Mouse (Mus musculus): Measurements from ENCODE around the gene Dnah10. TPM values are rescaled to one million over a fixed set of nuclear protein-coding genes. Genes with fewer than 3 reads are reported as not detected.

Gene Dnah10
- polyA plus RNA-seq, 1 experiment from 2014 or later: 0.12 TPM

- ATAC-seq (replicated peaks; ENCODE audit: low FRiP score): no peak
- Histone ChIP-seq H3K9ac (ENCODE audit: low read length) (no peak overlapping the region), H3K36me3 (ENCODE audit: control insufficient read depth, insufficient read depth, low read length) (no peaks in the 10 kb centered on the region), H3K4me3 (ENCODE audit: low read depth, low read length) (no peak overlapping the region), H3K27me3 (ENCODE audit: control insufficient read depth, insufficient read depth, low read length) (no peaks in the 10 kb centered on the region), H3K9me3 (ENCODE audit: control insufficient read depth, low read length) (no peaks in the 10 kb centered on the region), H3K27ac (ENCODE audit: low read depth, low read length) (no peak overlapping the region), H3K4me1 (replicated peaks; ENCODE audit: control insufficient read depth, insufficient read depth, low read length) (no peaks in the 10 kb centered on the region), H3K4me2 (ENCODE audit: low read depth, low read length, severe bottlenecking) (no peak overlapping the region)
- 65% methylated on average over 6 of the region's 6 CpGs for WGBS
- DNase-seq (ENCODE audit: low spot score): no peak
These were observed 52.4 kb downstream of the Dnah10 start for GRCm38 (mm10) chr5:124777178-124777709.

GRCm38 (mm10) chr5:124779926-124780325 lies 55.0 kb downstream of the Dnah10 start:
- Histone ChIP-seq H3K27ac (ENCODE audit: low read depth, low read length) (no peak overlapping the region), H3K9me3 (ENCODE audit: control insufficient read depth, low read length) (no peaks in the 10 kb centered on the region), H3K27me3 (ENCODE audit: control insufficient read depth, insufficient read depth, low read length) (no peaks in the 10 kb centered on the region), H3K9ac (ENCODE audit: low read length) (no peak overlapping the region), H3K4me1 (replicated peaks; ENCODE audit: control insufficient read depth, insufficient read depth, low read length) (no peaks in the 10 kb centered on the region), H3K36me3 (ENCODE audit: control insufficient read depth, insufficient read depth, low read length) (no peaks in the 10 kb centered on the region), H3K4me2 (ENCODE audit: low read depth, low read length, severe bottlenecking) (no peak overlapping the region), H3K4me3 (ENCODE audit: low read depth, low read length) (no peak overlapping the region)
- ATAC-seq (replicated peaks; ENCODE audit: low FRiP score): no peak
- WGBS: 92% methylated on average over 7 of the region's 7 CpGs
- DNase-seq (ENCODE audit: low spot score): no peak

GRCm38 (mm10) chr5:124781696-124782095 lies 56.8 kb downstream of the Dnah10 start:
- no peak for ATAC-seq (replicated peaks; ENCODE audit: low FRiP score)
- H3K9ac ChIP-seq (ENCODE audit: low read length): no peak overlapping the region
- no peak for DNase-seq (ENCODE audit: low spot score)
- WGBS: 88% methylated on average over 8 of the region's 8 CpGs
- H3K27me3 ChIP-seq (ENCODE audit: control insufficient read depth, insufficient read depth, low read length): no peaks in the 10 kb centered on the region
- no peaks in the 10 kb centered on the region for H3K36me3 ChIP-seq (ENCODE audit: control insufficient read depth, insufficient read depth, low read length)
- no peaks in the 10 kb centered on the region for H3K4me1 ChIP-seq (replicated peaks; ENCODE audit: control insufficient read depth, insufficient read depth, low read length)
- H3K9me3 ChIP-seq (ENCODE audit: control insufficient read depth, low read length): no peaks in the 10 kb centered on the region; the same call in 1 of the 2 replicates
- no peak overlapping the region for H3K4me2 ChIP-seq (ENCODE audit: low read depth, low read length, severe bottlenecking)
- no peak overlapping the region for H3K27ac ChIP-seq (ENCODE audit: low read depth, low read length)
- H3K4me3 ChIP-seq (ENCODE audit: low read depth, low read length): no peak overlapping the region

DNA sequence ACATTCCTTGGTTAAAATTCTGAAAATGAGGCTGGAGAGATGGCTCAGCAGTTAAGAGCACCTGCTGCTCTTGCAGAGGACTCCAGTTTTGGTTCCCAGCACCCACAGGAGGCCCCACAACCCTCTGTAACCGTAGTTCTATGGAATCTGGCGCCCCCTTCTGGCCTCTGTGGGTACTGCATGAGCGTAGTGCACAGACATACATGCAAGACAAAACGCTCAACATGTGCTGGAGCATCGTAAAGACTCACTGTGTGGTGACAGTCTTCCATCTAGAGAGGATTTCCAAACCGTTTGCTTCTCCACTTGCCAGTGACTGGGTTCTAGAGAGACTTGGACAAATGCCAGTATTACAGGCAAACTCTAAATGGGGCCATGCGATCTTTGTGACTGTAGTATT lies 60.8 kb downstream of the Dnah10 start:
- Histone ChIP-seq H3K27me3 (ENCODE audit: control insufficient read depth, insufficient read depth, low read length) (no peaks in the 10 kb centered on the region), H3K27ac (ENCODE audit: low read depth, low read length) (no peak overlapping the region), H3K4me3 (ENCODE audit: low read depth, low read length) (no peak overlapping the region), H3K9me3 (ENCODE audit: control insufficient read depth, low read length) (no peaks in the 10 kb centered on the region; the same call in 1 of the 2 replicates), H3K36me3 (ENCODE audit: control insufficient read depth, insufficient read depth, low read length) (no peaks in the 10 kb centered on the region), H3K9ac (ENCODE audit: low read length) (no peak overlapping the region), H3K4me2 (ENCODE audit: low read depth, low read length, severe bottlenecking) (no peak overlapping the region), H3K4me1 (replicated peaks; ENCODE audit: control insufficient read depth, insufficient read depth, low read length) (no peaks in the 10 kb centered on the region)
- WGBS: 81% methylated on average over 7 of the region's 7 CpGs
- DNase-seq (ENCODE audit: low spot score) (no peak), ATAC-seq (replicated peaks; ENCODE audit: low FRiP score) (no peak)

DNA sequence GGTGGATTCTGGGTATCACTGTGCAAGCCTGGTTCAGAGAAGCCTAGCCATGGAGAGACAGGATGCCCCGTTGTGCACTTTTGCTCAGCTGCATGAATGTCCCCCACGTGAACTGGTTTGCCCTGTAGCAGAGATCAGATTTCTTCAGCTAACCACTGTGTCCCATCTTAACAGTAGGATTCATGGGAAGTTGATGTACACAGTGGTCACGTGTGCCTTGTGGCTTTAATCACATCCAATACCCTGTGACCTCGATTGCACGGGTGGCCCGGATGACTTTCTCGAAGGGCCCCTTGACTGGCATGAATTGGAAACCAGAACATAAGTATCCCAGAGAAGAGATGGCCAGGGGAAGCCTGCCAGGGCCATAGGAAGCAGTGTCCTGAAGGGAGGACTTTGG lies 67.2 kb downstream of the Dnah10 start:
- H3K4me1 ChIP-seq (replicated peaks; ENCODE audit: control insufficient read depth, insufficient read depth, low read length): no peaks in the 10 kb centered on the region
- H3K9ac ChIP-seq (ENCODE audit: low read length): no peak overlapping the region
- no peak overlapping the region for H3K27ac ChIP-seq (ENCODE audit: low read depth, low read length)
- no peak for DNase-seq (ENCODE audit: low spot score)
- no peak overlapping the region for H3K4me2 ChIP-seq (ENCODE audit: low read depth, low read length, severe bottlenecking)
- ATAC-seq (replicated peaks; ENCODE audit: low FRiP score): no peak
- no peaks in the 10 kb centered on the region for H3K36me3 ChIP-seq (ENCODE audit: control insufficient read depth, insufficient read depth, low read length)
- 84% methylated on average over 7 of the region's 7 CpGs for WGBS
- H3K9me3 ChIP-seq (ENCODE audit: control insufficient read depth, low read length): no peaks in the 10 kb centered on the region
- no peak overlapping the region for H3K4me3 ChIP-seq (ENCODE audit: low read depth, low read length)
- no peaks in the 10 kb centered on the region for H3K27me3 ChIP-seq (ENCODE audit: control insufficient read depth, insufficient read depth, low read length)

DNA sequence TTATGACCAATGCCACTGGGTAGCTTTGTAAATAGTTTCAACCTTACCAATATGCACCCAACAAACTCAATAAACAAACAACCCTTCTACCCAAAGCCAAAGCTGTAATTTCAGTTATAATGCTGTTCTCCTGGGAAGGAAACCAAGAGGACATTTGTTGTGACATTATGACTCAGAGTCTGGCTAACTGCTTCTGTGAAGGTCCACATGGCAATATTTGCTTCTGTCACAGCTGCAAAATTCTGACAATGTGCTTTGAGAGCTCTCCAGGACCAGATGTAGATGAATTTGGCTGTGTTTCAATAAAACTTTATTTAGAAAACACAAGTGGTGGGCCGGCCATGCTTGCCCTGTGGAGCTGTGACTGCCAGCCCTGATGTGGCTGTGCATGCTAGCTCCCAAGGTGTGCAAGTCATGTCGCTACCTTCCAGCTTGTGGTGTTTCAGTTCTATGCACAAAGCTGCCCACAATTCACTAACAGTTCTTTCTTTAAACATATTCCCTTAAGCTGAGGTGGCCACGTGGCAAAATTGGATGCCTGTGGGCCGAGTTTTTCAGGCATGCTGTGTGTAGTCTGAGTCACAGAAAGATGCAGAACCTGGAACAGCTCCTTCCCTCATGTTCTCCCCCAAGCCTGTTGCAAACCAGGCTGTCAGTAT lies 85.0 kb downstream of the Dnah10 start:
- no peak for ATAC-seq (replicated peaks; ENCODE audit: low FRiP score)
- no peak for DNase-seq (ENCODE audit: low spot score)
- no peaks in the 10 kb centered on the region for H3K9me3 ChIP-seq (ENCODE audit: control insufficient read depth, low read length)
- no peak overlapping the region for H3K4me3 ChIP-seq (ENCODE audit: low read depth, low read length)
- H3K4me1 ChIP-seq (replicated peaks; ENCODE audit: control insufficient read depth, insufficient read depth, low read length): no peaks in the 10 kb centered on the region
- H3K27ac ChIP-seq (ENCODE audit: low read depth, low read length): no peak overlapping the region
- no peak overlapping the region for H3K9ac ChIP-seq (ENCODE audit: low read length)
- H3K36me3 ChIP-seq (ENCODE audit: control insufficient read depth, insufficient read depth, low read length): no peaks in the 10 kb centered on the region
- no peak overlapping the region for H3K4me2 ChIP-seq (ENCODE audit: low read depth, low read length, severe bottlenecking)
- no peaks in the 10 kb centered on the region for H3K27me3 ChIP-seq (ENCODE audit: control insufficient read depth, insufficient read depth, low read length)
- 86% methylated on average over 4 of the region's 4 CpGs for WGBS

DNA sequence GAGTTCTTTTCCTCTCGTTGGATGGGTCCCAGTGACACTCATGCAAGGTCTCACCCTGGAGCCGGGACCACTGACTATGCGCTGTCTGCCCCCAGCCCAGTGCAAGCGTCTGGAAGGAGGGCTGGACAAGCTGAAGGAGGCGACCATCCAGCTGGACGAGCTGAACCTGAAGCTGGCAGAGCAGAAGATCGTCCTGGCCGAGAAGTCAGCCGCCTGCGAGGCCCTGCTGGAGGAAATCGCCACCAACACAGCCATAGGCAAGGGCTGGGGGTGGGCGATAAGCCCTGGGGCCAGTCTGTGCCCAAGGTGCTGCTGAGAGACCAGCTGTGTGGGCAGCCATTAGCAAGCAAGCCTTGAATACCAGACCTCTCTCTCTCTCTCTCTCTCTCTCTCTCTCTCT lies 87.6 kb downstream of the Dnah10 start:
- ATAC-seq (replicated peaks; ENCODE audit: low FRiP score) (no peak), DNase-seq (ENCODE audit: low spot score) (no peak)
- 89% methylated on average over 12 of the region's 12 CpGs for WGBS
- no peak overlapping the region for H3K9ac ChIP-seq (ENCODE audit: low read length)
- no peak overlapping the region for H3K27ac ChIP-seq (ENCODE audit: low read depth, low read length)
- no peaks in the 10 kb centered on the region for H3K27me3 ChIP-seq (ENCODE audit: control insufficient read depth, insufficient read depth, low read length)
- H3K4me3 ChIP-seq (ENCODE audit: low read depth, low read length): no peak overlapping the region
- H3K9me3 ChIP-seq (ENCODE audit: control insufficient read depth, low read length): no peaks in the 10 kb centered on the region
- no peaks in the 10 kb centered on the region for H3K36me3 ChIP-seq (ENCODE audit: control insufficient read depth, insufficient read depth, low read length)
- no peaks in the 10 kb centered on the region for H3K4me1 ChIP-seq (replicated peaks; ENCODE audit: control insufficient read depth, insufficient read depth, low read length)
- no peak overlapping the region for H3K4me2 ChIP-seq (ENCODE audit: low read depth, low read length, severe bottlenecking)

GRCm38 (mm10) chr5:124814797-124815196 lies 89.9 kb downstream of the Dnah10 start:
- no peak overlapping the region for H3K4me2 ChIP-seq (ENCODE audit: low read depth, low read length, severe bottlenecking)
- no peaks in the 10 kb centered on the region; the same call in 1 of the 2 replicates for H3K9me3 ChIP-seq (ENCODE audit: control insufficient read depth, low read length)
- H3K4me1 ChIP-seq (replicated peaks; ENCODE audit: control insufficient read depth, insufficient read depth, low read length): no peaks in the 10 kb centered on the region
- no peak overlapping the region for H3K27ac ChIP-seq (ENCODE audit: low read depth, low read length)
- no peaks in the 10 kb centered on the region for H3K27me3 ChIP-seq (ENCODE audit: control insufficient read depth, insufficient read depth, low read length)
- ATAC-seq (replicated peaks; ENCODE audit: low FRiP score): no peak
- H3K36me3 ChIP-seq (ENCODE audit: control insufficient read depth, insufficient read depth, low read length): no peaks in the 10 kb centered on the region
- DNase-seq (ENCODE audit: low spot score): no peak
- H3K4me3 ChIP-seq (ENCODE audit: low read depth, low read length): no peak overlapping the region
- WGBS: 81% methylated on average over 5 of the region's 5 CpGs
- no peak overlapping the region for H3K9ac ChIP-seq (ENCODE audit: low read length)

- Histone ChIP-seq H3K4me3 (ENCODE audit: low read depth, low read length) (no peak overlapping the region), H3K9ac (ENCODE audit: low read length) (no peak overlapping the region), H3K27ac (ENCODE audit: low read depth, low read length) (no peak overlapping the region), H3K4me2 (ENCODE audit: low read depth, low read length, severe bottlenecking) (no peak overlapping the region), H3K36me3 (ENCODE audit: control insufficient read depth, insufficient read depth, low read length) (no peaks in the 10 kb centered on the region), H3K9me3 (ENCODE audit: control insufficient read depth, low read length) (no peaks in the 10 kb centered on the region; the same call in 1 of the 2 replicates), H3K4me1 (replicated peaks; ENCODE audit: control insufficient read depth, insufficient read depth, low read length) (no peaks in the 10 kb centered on the region), H3K27me3 (ENCODE audit: control insufficient read depth, insufficient read depth, low read length) (no peaks in the 10 kb centered on the region)
- WGBS: 86% methylated on average over 15 of the region's 15 CpGs
- DNase-seq (ENCODE audit: low spot score) (no peak), ATAC-seq (replicated peaks; ENCODE audit: low FRiP score) (no peak)
These were observed 92.2 kb downstream of the Dnah10 start for GRCm38 (mm10) chr5:124817050-124817449.

Measured in forebrain, embryonic 11.5 days (tissue).